Mouse (Mus musculus): ENCODE results near the gene Adamts5. TPM values are rescaled to one million over a fixed set of nuclear protein-coding genes. Genes with fewer than 3 reads are reported as not detected.

Adamts5 gene
- polyA plus RNA-seq, 1 experiment from 2014 or later: 1.6 TPM

Other genes starting within 250 kb of the Adamts5 start
- 2.1 and 4.2 TPM in 2 replicates for gene Adamts1, start 98.7 kb downstream of the Adamts5 start, polyA plus RNA-seq (2014; fragmentation: Nextera tagmentation; extraction: Ambion mirVana)

Measured in midbrain, embryonic 14.5 days (tissue).